Mouse (Mus musculus) lung, embryonic 14.5 days (tissue): Measurements from ENCODE around the gene Mturn. TPM values are rescaled to one million over a fixed set of nuclear protein-coding genes. Genes with fewer than 3 reads are reported as not detected.

ENCODE experiments used
- ATAC-seq: fragments of 200-750 bp; cut with Nextera tagmentation; 2 replicates; pipeline ENCODE4 v1.8.0; 2017; ENCODE audit warnings: mild to moderate bottlenecking, moderate TSS enrichment, moderate library complexity; ENCODE audit not compliant: insufficient read depth
- DNase-seq: peaks from one replicate; pipeline ENCODE4 v3.0.0-alpha.2; 2015
- H3K27ac ChIP-seq: fragments of 300-500 bp; sonication (generic); 2 replicates; pipeline ENCODE4 v1.5.1; 2014; ENCODE audit warnings: low read depth, mild to moderate bottlenecking, moderate library complexity
- H3K27me3 ChIP-seq: fragments of 300-500 bp; sonication (generic); 2 replicates; pipeline ENCODE4 v1.6.1; 2014; ENCODE audit warnings: low read length, control low read depth; ENCODE audit not compliant: insufficient read depth
- H3K36me3 ChIP-seq: fragments of 300-500 bp; sonication (generic); 2 replicates; pipeline ENCODE4 v1.6.1; 2014; ENCODE audit warnings: control low read depth; ENCODE audit not compliant: insufficient read depth
- H3K4me1 ChIP-seq: fragments of 300-500 bp; sonication (generic); 2 replicates; pipeline ENCODE4 v1.6.1; 2014; ENCODE audit warnings: antibody characterized with exemption, control low read depth; ENCODE audit not compliant: insufficient read depth
- H3K4me2 ChIP-seq: fragments of 300-500 bp; sonication (generic); 2 replicates; pipeline ENCODE4 v1.6.1; 2014; ENCODE audit warnings: mild to moderate bottlenecking
- H3K4me3 ChIP-seq: fragments of 300-500 bp; sonication (generic); 2 replicates; pipeline ENCODE4 v1.5.1; 2014; ENCODE audit warnings: low read depth, low read length
- H3K9ac ChIP-seq: fragments of 300-500 bp; sonication (generic); 2 replicates; pipeline ENCODE4 v1.6.1; 2014
- H3K9me3 ChIP-seq: fragments of 300-500 bp; sonication (generic); 2 replicates; pipeline ENCODE4 v1.6.1; 2016; ENCODE audit warnings: low read depth, low read length, control low read depth
- CTCF ChIP-seq: IDR thresholded peaks from 2 replicates; pipeline ENCODE4 v1.5.1; 2016; ENCODE audit warnings: antibody characterized with exemption, low read depth
- WGBS: fragments of 180-500 bp; shearing (Covaris S2); extraction: QIAGEN DNeasy Blood & Tissue Kit; methylation state at CpG from one replicate; pipeline ENCODE4 v1.1.7; 2014; 5-methylcytosine and 5-hydroxymethylcytosine counted together
- polyA plus RNA-seq: library from polyadenylated mRNA; unstranded; fragments of >200 nt; fragmentation: Nextera tagmentation; extraction: Ambion mirVana; gene quantifications from 2 replicates; pipeline ENCODE4 v1.2.1, GENCODE M21; 2014

Mturn gene
- polyA plus RNA-seq, 1 experiment from 2014 or later: 3.1 TPM

DNA sequence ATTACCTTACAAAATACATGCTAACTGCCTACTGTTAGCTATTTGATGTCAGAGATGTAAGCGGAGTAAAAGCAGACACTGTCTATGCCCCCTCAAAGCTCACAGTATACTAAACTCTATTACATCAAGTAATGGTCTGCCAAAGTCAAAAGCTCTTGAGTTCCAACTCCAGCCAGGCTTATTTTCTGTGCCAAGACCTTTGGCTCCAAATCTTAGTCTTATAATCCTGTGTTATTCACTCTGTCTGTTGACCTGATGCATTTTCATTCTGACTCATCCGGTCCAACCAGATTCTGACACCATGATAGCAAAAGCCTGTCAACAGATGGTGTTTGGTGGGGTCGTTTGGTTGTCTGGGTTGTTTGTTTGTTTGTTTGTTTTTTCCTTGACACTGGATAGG, 50.3 kb downstream of the Mturn start:
- Histone ChIP-seq H3K4me3 (no peak overlapping the region), H3K27me3 (no peaks in the 10 kb centered on the region), H3K36me3 (no peaks in the 10 kb centered on the region), H3K9ac (no peak overlapping the region), H3K27ac (no peak overlapping the region), H3K4me2 (no peak overlapping the region), H3K9me3 (no peaks in the 10 kb centered on the region), H3K4me1 (no peaks in the 10 kb centered on the region)
- ATAC-seq (no peak), DNase-seq (no peak)
- TF ChIP-seq CTCF: no peak
- 61% methylated on average over 3 of the region's 3 CpGs for WGBS

DNA sequence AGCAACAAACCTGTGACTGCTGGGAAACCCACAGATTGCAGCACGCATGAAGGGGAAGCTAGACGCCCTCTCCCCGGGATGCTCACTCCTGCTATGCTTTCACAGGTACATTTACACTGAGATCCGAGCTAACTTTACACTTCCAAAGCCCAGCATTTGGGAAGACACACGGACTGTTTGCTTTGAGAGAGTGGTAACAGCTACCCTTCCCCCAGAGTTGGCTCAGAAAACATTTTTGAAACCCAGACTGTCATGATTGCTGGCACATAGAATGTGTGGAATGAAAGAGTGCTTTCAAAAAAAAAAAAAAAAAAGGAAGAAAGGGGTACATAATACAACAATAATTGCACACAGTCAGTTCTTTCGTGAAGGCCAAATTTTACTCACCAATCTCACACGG, 51.3 kb downstream of the Mturn start:
- H3K4me2 ChIP-seq: no peak overlapping the region
- H3K9ac ChIP-seq: no peak overlapping the region
- DNase-seq (no peak), ATAC-seq (no peak)
- no peak for TF ChIP-seq CTCF
- no peak overlapping the region for H3K27ac ChIP-seq
- H3K4me3 ChIP-seq: no peak overlapping the region
- no peaks in the 10 kb centered on the region for H3K9me3 ChIP-seq
- 53% methylated on average over 7 of the region's 7 CpGs for WGBS
- no peaks in the 10 kb centered on the region for H3K4me1 ChIP-seq
- H3K27me3 ChIP-seq: no peaks in the 10 kb centered on the region
- no peaks in the 10 kb centered on the region for H3K36me3 ChIP-seq

DNA sequence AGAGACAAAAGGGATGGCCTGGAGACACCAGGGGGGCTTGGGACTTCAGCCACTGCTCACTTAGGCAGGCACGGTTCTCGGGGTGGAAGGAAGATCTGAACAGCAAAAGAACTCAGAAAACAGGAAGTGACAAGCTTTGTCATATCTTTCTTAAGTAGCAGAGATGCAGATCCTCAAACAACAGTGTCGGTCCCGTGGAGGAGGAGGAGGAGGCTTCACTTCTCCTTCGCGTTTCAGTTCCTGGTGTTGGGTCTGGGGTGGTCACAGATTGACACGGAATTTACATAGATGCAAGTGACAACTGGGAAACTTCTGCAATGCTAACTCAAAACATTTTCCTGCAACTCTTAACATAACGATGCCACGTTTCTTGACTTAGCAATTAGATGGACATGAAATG, 54.7 kb downstream of the Mturn start:
- Histone ChIP-seq H3K9me3 (no peaks in the 10 kb centered on the region), H3K4me2 (no peak overlapping the region), H3K4me1 (no peaks in the 10 kb centered on the region), H3K27me3 (no peaks in the 10 kb centered on the region), H3K4me3 (no peak overlapping the region), H3K27ac (no peak overlapping the region), H3K36me3 (no peaks in the 10 kb centered on the region), H3K9ac (no peak overlapping the region)
- DNase-seq (no peak), ATAC-seq (no peak)
- WGBS: 62% methylated on average over 9 of the region's 9 CpGs
- TF ChIP-seq CTCF: no peak

DNA sequence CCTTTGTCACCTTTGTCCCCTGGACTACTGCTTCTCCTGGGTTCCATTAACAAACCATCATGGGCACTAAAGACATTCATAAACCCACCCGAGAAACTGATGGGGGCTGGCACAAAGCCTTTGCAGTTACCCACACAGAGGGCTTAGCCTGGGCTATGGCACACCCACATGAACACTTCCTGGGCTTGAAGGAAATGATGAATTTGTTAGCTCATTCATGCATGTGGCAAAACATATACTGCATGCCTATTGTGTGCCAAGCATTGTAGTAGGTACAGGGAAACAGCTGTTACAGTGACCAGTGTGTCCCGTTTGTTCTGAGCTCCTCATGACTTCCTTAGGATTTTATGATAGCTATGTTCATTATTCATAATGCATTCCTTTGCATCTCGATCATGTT, 55.8 kb downstream of the Mturn start:
- H3K9me3 ChIP-seq: no peaks in the 10 kb centered on the region
- H3K27ac ChIP-seq: no peak overlapping the region
- H3K4me1 ChIP-seq: no peaks in the 10 kb centered on the region
- H3K36me3 ChIP-seq: no peaks in the 10 kb centered on the region
- H3K4me3 ChIP-seq: no peak overlapping the region
- WGBS: 68% methylated on average over 3 of the region's 3 CpGs
- TF ChIP-seq CTCF: no peak
- H3K4me2 ChIP-seq: no peak overlapping the region
- no peaks in the 10 kb centered on the region for H3K27me3 ChIP-seq
- ATAC-seq (no peak), DNase-seq (no peak)
- H3K9ac ChIP-seq: no peak overlapping the region

DNA sequence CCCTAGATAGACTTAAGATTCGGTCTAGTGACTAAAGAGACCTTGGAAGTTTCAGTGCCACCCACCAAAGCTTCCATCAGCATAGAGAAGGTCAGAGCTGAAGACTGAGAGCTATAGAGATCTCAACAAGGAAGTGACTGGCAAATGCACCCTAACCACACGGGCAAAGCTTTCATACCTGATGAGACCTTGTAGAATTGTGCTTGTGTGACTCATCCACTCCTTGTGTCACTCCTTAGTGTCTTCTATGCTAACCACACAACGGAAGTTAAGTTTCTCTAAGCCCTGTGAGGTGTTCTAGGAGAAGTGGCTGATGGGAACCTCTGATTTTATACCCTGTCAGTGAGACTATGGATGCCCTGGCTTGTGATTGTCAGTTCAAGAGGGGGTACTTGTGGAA, 56.3 kb downstream of the Mturn start:
- no peaks in the 10 kb centered on the region for H3K4me1 ChIP-seq
- H3K27me3 ChIP-seq: no peaks in the 10 kb centered on the region
- no peak for DNase-seq
- H3K36me3 ChIP-seq: no peaks in the 10 kb centered on the region
- 79% methylated on average over 3 of the region's 3 CpGs for WGBS
- H3K9me3 ChIP-seq: no peaks in the 10 kb centered on the region
- H3K9ac ChIP-seq: no peak overlapping the region
- no peak overlapping the region for H3K4me2 ChIP-seq
- no peak for TF ChIP-seq CTCF
- no peak overlapping the region for H3K4me3 ChIP-seq
- ATAC-seq: no peak
- no peak overlapping the region for H3K27ac ChIP-seq

DNA sequence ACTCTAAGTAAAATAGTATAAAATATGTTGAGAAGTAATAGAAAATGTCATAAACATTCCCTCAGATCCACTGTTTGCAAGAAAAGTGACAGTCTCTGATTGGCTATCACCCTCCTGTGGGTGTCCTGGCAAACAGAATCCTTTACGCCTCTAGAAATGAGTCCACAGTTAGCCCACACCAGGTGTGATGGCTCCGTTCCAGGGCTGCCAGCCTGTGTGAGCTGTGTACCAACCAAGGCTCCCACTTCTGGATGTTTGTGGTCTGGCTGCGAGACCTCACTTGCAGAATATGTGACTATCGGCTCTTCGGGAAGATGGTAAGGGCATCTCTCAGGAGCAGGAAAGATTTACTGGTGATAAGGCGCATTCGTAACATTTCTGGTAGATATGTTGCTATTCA, 67.6 kb downstream of the Mturn start:
- Histone ChIP-seq H3K27ac (no peak overlapping the region), H3K4me1 (no peaks in the 10 kb centered on the region), H3K9me3 (no peaks in the 10 kb centered on the region), H3K36me3 (no peaks in the 10 kb centered on the region), H3K4me2 (no peak overlapping the region), H3K27me3 (no peaks in the 10 kb centered on the region), H3K9ac (no peak overlapping the region), H3K4me3 (no peak overlapping the region)
- DNase-seq (no peak), ATAC-seq (no peak)
- 87% methylated on average over 7 of the region's 7 CpGs for WGBS
- no peak for TF ChIP-seq CTCF

DNA sequence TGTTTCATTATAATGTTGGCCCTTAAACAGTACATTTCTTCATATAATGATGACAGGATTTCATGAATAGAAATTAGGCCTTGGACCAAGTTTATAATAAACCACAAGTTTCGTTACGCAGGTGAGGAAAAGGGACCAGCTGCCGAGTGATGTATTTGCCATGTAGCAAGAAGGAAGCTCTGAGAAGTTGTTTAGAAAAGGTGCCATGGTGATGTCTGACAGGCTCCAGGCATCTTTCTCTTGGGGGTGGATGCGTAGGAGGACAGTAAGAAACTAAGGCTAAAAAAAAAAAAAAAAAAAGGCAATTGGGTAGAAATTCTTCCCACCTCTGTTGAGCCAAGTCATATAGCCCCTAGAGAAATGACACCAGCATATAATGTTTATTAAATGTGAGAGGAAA, 70.2 kb downstream of the Mturn start:
- H3K9me3 ChIP-seq: no peaks in the 10 kb centered on the region
- H3K27me3 ChIP-seq: no peaks in the 10 kb centered on the region
- DNase-seq (no peak), ATAC-seq (no peak)
- TF ChIP-seq CTCF: no peak
- H3K27ac ChIP-seq: no peak overlapping the region
- no peak overlapping the region for H3K4me2 ChIP-seq
- H3K4me1 ChIP-seq: no peaks in the 10 kb centered on the region
- no peak overlapping the region for H3K9ac ChIP-seq
- WGBS: 55% methylated on average over 4 of the region's 4 CpGs
- H3K4me3 ChIP-seq: no peak overlapping the region
- H3K36me3 ChIP-seq: no peaks in the 10 kb centered on the region

DNA sequence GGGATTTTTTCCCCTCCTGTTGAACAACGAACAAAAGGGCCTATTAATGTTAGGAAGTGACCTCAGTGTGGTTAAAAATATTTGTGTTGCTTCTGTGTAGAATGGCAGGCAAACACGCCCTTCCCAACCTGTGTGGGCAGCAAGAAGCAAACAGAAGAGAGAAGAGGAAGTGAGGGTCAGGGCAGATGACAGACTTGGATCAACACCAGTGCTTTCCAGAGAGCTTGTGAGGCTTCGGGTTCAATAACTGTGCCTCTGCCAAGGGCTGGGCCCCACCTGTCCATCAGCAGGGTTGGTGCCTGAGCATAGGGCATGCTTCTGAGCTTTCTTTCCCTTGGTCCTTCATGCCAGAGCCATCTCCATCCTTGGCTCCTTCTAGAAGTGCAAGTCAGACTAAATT, 70.7 kb downstream of the Mturn start:
- WGBS: 24% methylated on average over 3 of the region's 3 CpGs
- Histone ChIP-seq H3K4me3 (no peak overlapping the region), H3K36me3 (no peaks in the 10 kb centered on the region), H3K4me1 (no peaks in the 10 kb centered on the region), H3K4me2 (no peak overlapping the region), H3K9me3 (no peaks in the 10 kb centered on the region), H3K9ac (no peak overlapping the region), H3K27ac (no peak overlapping the region), H3K27me3 (no peaks in the 10 kb centered on the region)
- no peak for TF ChIP-seq CTCF
- DNase-seq (peak; percentile 34), ATAC-seq (no peak)

Other genes with a start within 250 kb of the Mturn start
- 1.9 and 2.4 TPM in 2 replicates for gene Scrn1, start 115.1 kb upstream of the Mturn start, polyA plus RNA-seq
- gene Plekha8, start 86.5 kb upstream of the Mturn start, polyA plus RNA-seq: 11.8 and 12.5 TPM in 2 replicates
- gene Fkbp14, start 84.3 kb upstream of the Mturn start, polyA plus RNA-seq: 21.5 and 28.1 TPM in 2 replicates
- gene Znrf2, start 135.3 kb downstream of the Mturn start, polyA plus RNA-seq: 3.2 and 3.9 TPM in 2 replicates